Mouse (Mus musculus): Measurements from ENCODE around the gene Abca4.

The Abca4 gene

DNA sequence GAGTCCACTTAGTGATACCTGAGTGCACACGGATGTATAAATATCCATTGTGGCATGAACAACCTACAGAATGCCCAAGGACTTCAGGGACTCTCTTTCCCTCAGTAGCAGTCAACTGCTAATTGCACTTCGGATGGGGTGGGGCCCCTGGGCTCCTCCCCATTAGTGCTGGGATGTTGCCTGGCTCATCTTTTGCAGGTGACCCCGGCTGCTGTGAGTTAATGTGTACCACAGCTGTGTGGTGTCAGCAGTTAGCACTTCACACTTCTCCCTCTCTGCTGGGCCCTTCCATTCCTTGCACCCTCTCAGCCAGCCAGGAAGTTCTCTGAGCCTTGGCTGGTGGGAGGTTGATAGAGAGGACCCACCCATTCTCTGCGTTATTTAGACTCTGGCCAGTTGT lies 65.2 kb downstream of the Abca4 start:
- no peak for DNase-seq (ENCODE audit: low spot score in 2 of 2)

GRCm38 (mm10) chr3:122111141-122111981 lies 67.1 kb downstream of the Abca4 start:
- no peak for DNase-seq (ENCODE audit: low spot score in 2 of 2)

GRCm38 (mm10) chr3:122118651-122119214 lies 74.5 kb downstream of the Abca4 start:
- no peak for DNase-seq (ENCODE audit: low spot score in 2 of 2)

GRCm38 (mm10) chr3:122119733-122120132 lies 75.5 kb downstream of the Abca4 start:
- no peak for DNase-seq (ENCODE audit: low spot score in 2 of 2)

GRCm38 (mm10) chr3:122120217-122120616 lies 76.0 kb downstream of the Abca4 start:
- no peak for DNase-seq (ENCODE audit: low spot score in 2 of 2)

GRCm38 (mm10) chr3:122122127-122122663 lies 78.0 kb downstream of the Abca4 start:
- DNase-seq (ENCODE audit: low spot score in 2 of 2) = peak; percentile 47 to 79

DNA sequence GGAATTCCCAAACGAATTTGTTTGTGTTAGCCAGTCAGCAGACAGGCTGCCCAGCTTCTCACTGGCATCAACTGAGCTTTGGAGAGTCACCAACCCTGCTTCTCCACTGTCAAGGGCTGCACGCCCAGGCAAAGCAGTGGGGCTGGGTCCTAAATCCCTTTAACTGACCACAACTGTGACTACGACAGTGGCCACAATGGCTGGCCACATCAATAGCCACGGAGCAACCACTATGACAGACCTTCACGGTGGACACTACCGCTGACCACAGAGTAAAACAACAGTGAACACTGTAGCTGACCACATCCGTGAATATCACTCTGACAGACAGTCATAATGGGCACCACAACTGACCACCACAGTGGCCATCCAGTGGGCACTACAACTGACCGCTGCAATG lies 78.6 kb downstream of the Abca4 start:
- no peak for DNase-seq (ENCODE audit: low spot score in 2 of 2)

DNA sequence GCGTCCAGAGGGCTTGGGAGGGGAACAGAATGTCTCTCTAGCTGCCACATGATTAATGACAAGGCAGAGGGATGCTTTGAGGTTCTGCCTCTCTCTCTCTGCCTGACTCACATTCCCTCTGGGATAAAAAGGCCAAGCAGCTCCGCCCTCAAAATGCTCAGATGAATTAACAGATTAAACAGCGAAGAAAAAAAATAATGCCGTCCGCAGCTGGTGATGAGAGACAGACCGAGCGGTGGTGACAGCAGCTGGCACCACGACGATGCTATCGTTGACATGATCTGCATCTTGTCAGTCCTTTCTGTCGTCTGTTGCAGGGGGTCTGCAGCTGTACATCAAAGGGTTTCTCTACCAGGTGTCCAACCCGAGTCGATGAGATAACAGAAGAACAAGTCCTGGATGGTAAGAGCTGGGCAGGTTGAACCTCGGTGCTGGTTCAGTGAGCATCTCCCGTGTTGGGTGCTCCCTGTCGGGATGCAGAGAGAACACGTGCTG lies 84.8 kb downstream of the Abca4 start:
- DNase-seq (ENCODE audit: low spot score in 2 of 2) = no peak

- DNase-seq (ENCODE audit: low spot score in 2 of 2) = no peak
These were observed 86.5 kb downstream of the Abca4 start for GRCm38 (mm10) chr3:122130771-122131170.

GRCm38 (mm10) chr3:122131633-122132032 lies 87.4 kb downstream of the Abca4 start:
- DNase-seq (ENCODE audit: low spot score in 2 of 2) = no peak

DNA sequence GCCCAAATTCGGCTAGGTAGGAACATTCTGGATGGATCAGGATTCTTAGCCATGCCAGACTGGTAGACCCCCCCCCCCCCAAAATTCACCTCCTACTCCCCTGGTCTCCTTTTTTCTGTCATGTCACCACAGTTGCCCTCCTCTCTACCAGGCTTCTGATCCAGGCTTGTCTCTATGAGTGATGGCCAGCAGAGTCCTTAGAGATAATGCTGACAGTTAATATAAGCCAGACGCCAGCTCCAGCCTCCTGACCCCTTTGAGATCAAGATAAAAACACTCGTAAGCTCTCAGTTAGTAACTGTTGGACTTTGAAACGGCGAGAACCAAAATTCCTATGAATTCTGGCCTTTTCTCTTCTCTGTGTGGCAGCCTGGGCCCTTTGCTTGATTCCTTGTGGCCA lies 89.0 kb downstream of the Abca4 start:
- no peak for DNase-seq (ENCODE audit: low spot score in 2 of 2)

- no peak for DNase-seq (ENCODE audit: low spot score in 2 of 2)
These were observed 89.6 kb downstream of the Abca4 start for GRCm38 (mm10) chr3:122133840-122134239.

GRCm38 (mm10) chr3:122140589-122141400 lies 96.6 kb downstream of the Abca4 start:
- peak in 1 of 2 experiments; percentile 51 for DNase-seq (ENCODE audit: low spot score in 2 of 2)

DNA sequence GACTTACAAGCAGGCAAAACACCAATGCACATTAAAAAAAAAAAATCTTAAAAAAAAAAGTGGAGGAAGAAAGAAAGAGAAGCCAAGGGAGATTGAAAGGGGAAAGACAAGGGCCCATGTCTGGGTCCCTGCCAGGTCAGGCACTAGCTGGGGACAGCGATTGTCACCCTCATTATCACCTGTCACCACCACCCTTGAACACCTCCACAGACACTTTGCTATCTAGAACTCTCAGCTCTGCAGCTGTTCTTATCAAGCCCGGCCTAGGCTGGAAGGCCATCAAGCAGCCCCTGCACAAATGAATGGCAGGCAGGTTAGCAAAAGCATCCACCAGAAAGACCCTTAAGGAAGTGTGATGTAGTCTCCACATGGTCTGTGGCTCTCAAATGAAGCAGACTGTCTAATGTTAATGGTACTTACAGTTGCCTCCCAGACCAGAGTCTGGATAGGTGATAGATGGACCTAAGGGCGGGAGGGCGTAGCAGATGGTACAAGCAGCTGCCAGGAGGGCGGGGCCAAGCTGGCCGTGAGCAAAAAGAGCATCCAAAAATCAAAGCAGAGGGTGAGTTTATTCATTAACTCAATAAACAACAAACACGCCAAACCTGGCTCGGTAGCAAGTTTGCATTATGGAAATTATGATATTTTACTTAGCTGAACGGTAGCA lies 98.1 kb downstream of the Abca4 start:
- DNase-seq (ENCODE audit: low spot score in 2 of 2) = peak in 1 of 2 experiments; percentile 28

- no peak for DNase-seq (ENCODE audit: low spot score in 2 of 2)
These were observed 99.2 kb downstream of the Abca4 start for GRCm38 (mm10) chr3:122143432-122143831.

GRCm38 (mm10) chr3:122145430-122145829 lies 101.2 kb downstream of the Abca4 start:
- no peak for DNase-seq (ENCODE audit: low spot score in 2 of 2)

DNA sequence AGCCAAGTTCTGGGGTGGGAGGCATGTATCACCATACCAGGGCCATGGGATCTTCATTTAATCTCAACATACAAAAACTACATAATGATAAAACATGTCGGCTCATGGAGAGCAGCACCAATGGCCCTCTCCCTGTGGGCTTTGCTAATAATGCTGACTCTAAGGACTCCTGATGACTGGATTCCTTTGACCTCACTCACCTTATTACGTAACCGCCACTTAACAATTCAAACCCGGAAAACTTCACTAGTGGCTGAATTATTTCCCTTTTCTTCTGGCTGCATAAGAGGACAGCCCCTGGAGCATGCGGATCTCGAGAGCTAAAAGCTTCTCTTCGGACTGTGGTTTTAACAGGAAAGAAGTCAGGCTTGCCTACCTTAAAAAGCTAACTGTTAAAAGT lies 106.6 kb downstream of the Abca4 start:
- DNase-seq (ENCODE audit: low spot score in 2 of 2) = no peak

DNA sequence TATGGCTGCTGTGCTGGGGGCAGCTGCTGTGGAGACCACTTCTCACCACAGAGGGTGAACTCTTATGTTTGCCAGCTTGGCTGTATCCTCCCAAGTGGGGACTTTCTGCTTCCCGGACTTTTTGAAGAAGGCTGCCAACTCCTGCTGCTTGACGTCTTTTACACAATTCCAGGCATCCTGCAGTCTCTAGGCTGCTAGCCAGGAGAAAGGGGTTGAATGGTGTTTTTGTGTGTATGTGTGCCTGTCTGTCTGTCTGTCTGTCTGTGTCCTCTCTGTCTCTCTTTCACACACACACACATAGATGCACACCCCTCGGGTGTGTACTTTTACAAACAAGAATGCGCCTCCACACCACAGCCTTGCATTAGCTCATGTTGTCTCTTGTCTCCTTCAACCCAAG lies 108.2 kb downstream of the Abca4 start:
- DNase-seq (ENCODE audit: low spot score in 2 of 2) = no peak

GRCm38 (mm10) chr3:122154080-122154479 lies 109.8 kb downstream of the Abca4 start:
- no peak for DNase-seq (ENCODE audit: low spot score in 2 of 2)

DNA sequence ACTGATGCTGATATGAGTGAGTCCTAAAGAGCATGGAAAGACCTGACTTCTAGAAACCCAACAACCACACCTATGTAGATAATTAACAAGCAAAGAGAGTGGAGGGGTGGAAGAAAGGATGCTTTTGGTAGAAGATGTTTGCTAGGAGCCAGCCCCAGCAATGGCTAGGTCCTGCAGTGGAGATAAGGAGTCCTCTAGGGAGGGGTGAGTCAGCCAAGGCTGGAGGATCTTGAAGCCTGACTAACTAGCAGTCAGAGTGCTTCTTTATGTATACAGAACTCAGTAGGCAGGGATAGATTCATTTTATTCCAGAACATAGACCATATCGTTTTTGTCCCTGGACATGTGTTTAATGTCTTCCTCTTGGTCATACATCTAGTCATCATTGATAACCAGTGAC lies 115.2 kb downstream of the Abca4 start:
- DNase-seq (ENCODE audit: low spot score in 2 of 2) = no peak

- DNase-seq (ENCODE audit: low spot score in 2 of 2) = peak; percentile 41 to 78
These were observed 125.5 kb downstream of the Abca4 start for GRCm38 (mm10) chr3:122169616-122170178.
